Mouse (Mus musculus) olfactory bulb, adult 2 months (tissue): ENCODE measurements around the gene Gm3336.

Experiments used
- CTCF ChIP-seq: fragments of 200-500 bp; IDR thresholded peaks from 2 replicates; pipeline ENCODE4 v1.5.1; 2012; ENCODE audit warnings: low read depth, mild to moderate bottlenecking, low read length, moderate library complexity; ENCODE audit not compliant: insufficient read depth
- POLR2A ChIP-seq: fragments of 200-500 bp; IDR thresholded peaks from 2 replicates; pipeline ENCODE4 v1.6.1; 2012; ENCODE audit warnings: mild to moderate bottlenecking, low read depth, low read length, moderate library complexity; ENCODE audit not compliant: insufficient read depth

DNA sequence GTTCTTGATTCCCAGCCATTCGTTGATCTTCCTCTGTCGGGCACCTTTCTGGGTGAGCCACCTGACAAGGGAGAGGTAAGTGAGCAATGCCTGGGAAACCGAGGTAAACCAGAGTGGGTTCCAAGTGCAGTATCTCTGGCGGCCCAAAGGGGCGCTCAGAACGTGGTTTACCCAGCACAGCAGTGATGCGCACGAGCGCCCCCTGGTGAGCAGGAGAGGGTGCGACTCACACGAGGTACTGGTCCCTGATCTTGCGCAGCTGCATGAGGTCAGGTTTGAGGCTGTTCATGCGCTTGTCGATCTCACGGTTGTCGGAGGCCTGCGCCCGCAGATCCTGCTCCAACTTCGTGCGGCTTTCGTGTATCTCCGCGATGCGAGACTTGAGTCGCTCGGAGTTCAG, 51.0 kb downstream of the Gm3336 start:
- TF ChIP-seq CTCF (peak; percentile 99), POLR2A (no peak)
